Mouse (Mus musculus) cerebellum, adult 9-10 months (tissue): ENCODE results near the gene Slco1c1.
"Not testable (repeated sequence)": the region's sequence is repeated elsewhere in the genome, so short reads cannot be mapped to it uniquely, and the experiment has no call there.

Source experiments
- DNase-seq: peaks from one replicate; pipeline ENCODE4 v3.0.0; 2022

The Slco1c1 gene

DNA sequence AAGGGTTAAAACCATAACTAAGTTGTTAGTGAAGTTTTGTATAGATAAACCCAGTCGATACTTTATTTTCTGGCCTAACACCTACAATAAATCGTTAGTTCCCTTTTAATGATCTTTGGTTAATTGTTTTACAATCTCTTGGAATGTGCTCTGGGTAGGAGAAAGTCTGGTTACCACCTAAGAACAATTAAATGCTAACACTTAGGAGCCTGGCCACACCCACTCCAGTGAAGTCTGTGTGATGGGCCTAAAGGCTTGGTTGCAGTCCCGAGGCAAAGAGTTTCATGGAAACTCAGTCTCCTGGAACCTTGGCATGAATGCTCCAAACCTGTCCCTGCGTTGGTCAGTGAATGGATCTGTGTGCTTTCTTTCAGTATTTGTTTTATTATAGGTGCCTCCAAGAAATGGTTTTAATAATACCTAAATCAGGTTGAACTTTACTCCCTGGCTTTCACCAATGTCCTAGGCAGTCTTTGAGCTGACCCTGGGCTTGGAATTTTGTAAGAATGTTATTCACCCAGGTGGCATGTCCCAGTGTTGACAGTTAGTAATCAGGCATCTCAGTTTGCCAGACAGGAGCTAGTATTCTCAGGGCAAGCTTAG, 66.5 kb downstream of the Slco1c1 start:
- DNase-seq, result not testable (repeated sequence)

DNA sequence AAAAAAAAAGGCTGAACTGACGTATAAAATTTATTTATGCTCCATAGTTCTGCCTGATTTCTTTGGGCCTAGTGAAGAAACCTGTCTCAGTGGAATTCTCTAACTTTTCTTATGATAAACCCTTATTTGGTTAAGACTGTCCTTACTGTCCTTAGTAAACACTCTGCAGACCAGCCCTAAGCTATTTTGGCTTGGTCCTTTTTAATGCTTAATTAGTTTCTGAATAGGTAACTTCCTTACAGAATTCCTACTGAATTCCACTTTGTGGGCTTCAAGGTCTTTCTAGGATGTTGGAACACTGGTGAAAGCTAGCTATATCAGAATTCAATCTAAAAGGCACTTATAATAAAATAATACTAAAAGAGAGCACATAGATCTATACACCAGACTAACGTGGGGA, 71.9 kb downstream of the Slco1c1 start:
- no peak for DNase-seq

DNA sequence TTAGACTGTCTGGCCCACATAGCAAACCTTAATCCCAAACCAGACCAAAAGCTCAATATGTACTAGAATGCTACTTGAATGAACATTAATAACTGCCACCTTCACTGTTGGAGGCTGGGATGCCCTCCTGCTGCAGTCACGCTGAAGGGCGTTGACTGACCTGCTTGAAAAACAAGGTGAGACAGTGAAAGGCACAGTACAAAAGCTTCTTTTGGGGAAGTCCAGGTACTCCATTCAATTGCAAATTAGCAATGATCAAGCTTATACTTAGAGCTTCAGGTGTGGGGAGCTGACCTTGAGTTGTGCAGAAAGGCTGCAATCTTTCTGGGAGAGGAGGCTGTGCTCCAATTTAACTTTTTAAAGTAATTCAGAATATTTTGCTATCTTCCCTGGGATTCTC, 72.9 kb downstream of the Slco1c1 start:
- DNase-seq, result no peak

DNA sequence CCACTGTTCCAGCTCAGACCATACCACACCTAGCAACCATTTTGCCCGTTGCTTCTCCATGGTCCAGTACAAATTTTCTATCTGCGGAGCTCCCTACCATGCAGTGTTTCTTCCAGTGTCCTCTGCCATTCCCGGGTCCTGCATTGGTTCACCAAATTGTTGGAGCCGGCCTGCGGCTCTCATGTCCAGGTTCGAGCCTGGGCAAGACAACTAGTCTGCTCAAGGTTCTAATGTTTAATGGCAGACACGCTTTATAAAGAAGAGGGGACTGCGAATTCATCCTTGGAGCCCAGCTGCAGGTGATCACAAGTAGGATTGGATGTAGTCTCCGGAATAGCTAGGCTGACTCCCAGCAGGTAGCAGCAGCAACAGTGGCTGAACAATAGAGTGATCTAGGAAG, 76.8 kb downstream of the Slco1c1 start:
- DNase-seq, result no peak

DNA sequence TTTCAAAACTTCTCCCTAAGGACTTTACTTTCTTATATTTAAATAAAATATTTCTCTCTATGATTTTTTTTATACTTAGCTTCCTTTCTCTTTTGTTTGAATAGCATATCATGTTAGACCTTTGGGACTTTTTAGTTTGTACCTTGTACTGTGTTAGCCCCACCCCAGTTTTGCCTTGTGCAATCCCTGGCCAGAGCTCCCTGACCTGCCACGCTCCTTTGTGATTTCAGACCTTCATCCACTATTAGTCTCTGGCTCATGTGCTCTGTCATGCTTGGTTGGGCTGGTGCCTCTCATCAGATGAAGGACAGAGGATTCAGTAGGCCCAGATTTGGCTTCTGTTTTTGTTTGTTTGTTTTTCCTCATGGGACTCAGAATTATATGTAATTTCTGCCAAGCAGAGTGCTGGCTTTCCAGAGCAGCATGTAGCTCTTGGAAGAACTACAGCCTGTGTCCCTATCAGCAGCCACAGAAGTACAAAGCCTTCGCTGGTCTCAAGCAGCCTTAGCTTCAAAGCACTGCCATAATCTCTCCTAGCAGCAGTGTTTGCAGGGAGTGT, 86.6 kb downstream of the Slco1c1 start:
- DNase-seq, result no peak

DNA sequence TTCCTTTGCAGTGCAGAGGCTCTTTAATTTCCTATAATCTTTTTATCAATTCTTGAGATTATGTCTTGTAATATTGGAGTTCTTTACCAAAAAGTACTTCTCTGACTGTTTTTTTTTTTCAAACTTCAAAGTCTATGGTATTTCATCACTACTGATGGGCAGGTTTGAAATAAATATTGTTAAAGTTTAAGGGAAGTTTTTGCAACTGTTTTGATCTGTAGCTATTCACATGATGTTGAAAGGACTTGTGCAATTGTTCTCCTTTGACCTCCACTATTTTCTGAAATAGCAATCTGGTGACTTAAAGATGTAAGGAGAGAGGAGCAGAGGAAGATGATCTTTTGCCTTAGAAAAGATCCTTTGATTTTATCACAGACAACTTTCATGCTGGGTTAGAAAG, 89.8 kb downstream of the Slco1c1 start:
- no peak for DNase-seq

- no peak for DNase-seq
Observed at GRCm38 (mm10) chr6:141615348-141615747, 91.2 kb downstream of the Slco1c1 start.
